8 mouse cellular contexts compared by ENCODE assay signal in the genomic region with DNA sequence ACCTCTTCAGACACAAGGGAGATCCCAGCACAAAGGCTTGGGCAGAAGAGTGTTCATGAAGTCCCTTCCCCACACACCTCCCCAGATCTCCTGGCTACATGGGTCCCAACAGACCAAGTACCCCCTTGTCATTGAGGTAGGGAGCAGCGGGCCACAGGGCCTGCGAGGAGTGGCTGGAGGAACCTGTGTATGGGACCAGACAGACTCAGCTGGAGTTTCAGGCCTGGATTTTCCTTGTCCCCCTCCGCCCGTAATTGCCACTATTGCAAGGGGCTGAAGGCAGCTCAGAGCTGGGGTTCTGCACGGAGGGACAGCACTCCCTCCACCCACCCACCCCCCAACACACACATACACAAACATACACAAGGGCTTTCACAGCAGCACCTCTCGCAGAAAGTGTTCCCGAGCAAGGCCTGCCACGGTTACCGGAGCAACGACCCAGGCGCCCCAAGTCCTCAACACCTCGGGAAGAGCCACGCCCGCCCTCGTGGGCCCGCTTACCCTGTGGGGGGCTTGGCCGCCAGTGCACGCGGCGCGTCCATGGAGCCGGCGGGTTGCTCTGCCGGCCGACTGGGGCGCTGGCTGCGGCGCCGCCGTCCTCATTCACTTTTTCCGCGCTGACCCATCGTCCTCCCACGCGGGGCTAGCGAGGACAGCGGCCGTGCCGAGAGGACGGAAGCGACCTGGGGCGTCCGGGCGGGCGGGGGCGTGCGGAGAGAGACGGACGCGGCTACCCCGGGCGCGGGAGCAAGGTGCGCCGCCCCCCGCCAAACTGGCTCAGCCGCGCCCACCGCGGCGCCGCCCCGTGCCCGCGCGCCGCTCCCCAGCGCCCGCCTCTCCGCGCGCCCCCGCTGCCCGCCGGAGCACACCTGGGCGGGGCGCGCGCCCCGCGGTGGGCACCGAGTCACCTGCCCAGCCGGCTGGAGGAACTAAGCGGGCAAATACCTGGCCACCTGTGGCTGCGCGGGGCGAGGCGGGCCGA. TPM values are rescaled to one million over a fixed set of nuclear protein-coding genes. Genes with fewer than 3 reads are reported as not detected.
DNase-seq lines count a peak whose midpoint lies in the region; ATAC-seq lines count a peak whose summit lies in the region.

Cobl (minus strand) TSS at position 780 of the 982 bp plus-strand sequence.

- no peaks in the 10 kb centered on the region for H3K9me3 ChIP-seq in embryonic facial prominence, embryonic 11.5 days (replicated peaks; ENCODE audit: control insufficient read depth, low read length)
- no peaks in the 10 kb centered on the region for H3K9me3 ChIP-seq in heart, embryonic 16.5 days (replicated peaks; ENCODE audit: control insufficient read depth, low read length)
- no peaks in the 10 kb centered on the region for H3K9me3 ChIP-seq in lung, embryonic 16.5 days (ENCODE audit: control insufficient read depth, low read length)

- H3K9ac ChIP-seq in embryonic facial prominence, embryonic 11.5 days (replicated peaks; ENCODE audit: low read length), result peak within 1 kb of the TSS; percentile 69
- peak within 1 kb of the TSS; percentile 84 for H3K9ac ChIP-seq in heart, embryonic 16.5 days (ENCODE audit: low read length)
- peak within 1 kb of the TSS; percentile 77 for H3K9ac ChIP-seq in lung, embryonic 16.5 days (ENCODE audit: low read length)

- peaks cover 14% of the 10 kb centered on the region for H3K27me3 ChIP-seq in embryonic facial prominence, embryonic 11.5 days (ENCODE audit: control insufficient read depth, insufficient read depth, low read length)
- H3K27me3 ChIP-seq in heart, embryonic 16.5 days (ENCODE audit: control insufficient read depth, insufficient read depth, low read length), result peaks cover 6% of the 10 kb centered on the region; the same call in 1 of the 2 replicates
- H3K27me3 ChIP-seq in lung, embryonic 16.5 days (ENCODE audit: control insufficient read depth, insufficient read depth, low read depth, low read length), result peaks cover 6% of the 10 kb centered on the region; the same call in 1 of the 2 replicates

- peak; percentile 66 for ATAC-seq in embryonic facial prominence, embryonic 11.5 days (replicated peaks; ENCODE audit: insufficient number of reproducible peaks, low FRiP score, low TSS enrichment, low read depth)
- ATAC-seq in heart, embryonic 16.5 days (replicated peaks; ENCODE audit: extremely low read depth, insufficient read depth, low FRiP score), result peak; percentile 71
- ATAC-seq in lung, embryonic 16.5 days (ENCODE audit: low read depth), result peak; percentile 87

- under 1% methylated on average over 82 of the region's 89 CpGs for WGBS in embryonic facial prominence, embryonic 11.5 days
- under 1% methylated on average over 64 of the region's 89 CpGs for WGBS in heart, embryonic 16.5 days
- WGBS in lung, embryonic 16.5 days, result under 1% methylated on average over 72 of the region's 89 CpGs

- H3K27ac ChIP-seq in embryonic facial prominence, embryonic 11.5 days (replicated peaks; ENCODE audit: low read depth, low read length), result no peak within 1 kb of the TSS
- H3K27ac ChIP-seq in heart, embryonic 16.5 days (ENCODE audit: low read length), result no peak within 1 kb of the TSS
- peak within 1 kb of the TSS; percentile 80 for H3K27ac ChIP-seq in lung, embryonic 16.5 days (ENCODE audit: low read length)

- peak within 1 kb of the TSS; percentile 63 for H3K4me3 ChIP-seq in embryonic facial prominence, embryonic 11.5 days (ENCODE audit: low read depth, low read length)
- peak within 1 kb of the TSS; percentile 79 for H3K4me3 ChIP-seq in heart, embryonic 16.5 days (ENCODE audit: low read length)
- H3K4me3 ChIP-seq in lung, embryonic 16.5 days (ENCODE audit: low read length), result peak within 1 kb of the TSS; percentile 73

- peak within 1 kb of the TSS; percentile 98 for H3K4me2 ChIP-seq in embryonic facial prominence, embryonic 11.5 days (ENCODE audit: low read depth, low read length)
- H3K4me2 ChIP-seq in heart, embryonic 16.5 days (ENCODE audit: low read depth, low read length), result peak within 1 kb of the TSS; percentile 92
- H3K4me2 ChIP-seq in lung, embryonic 16.5 days (ENCODE audit: low read depth, low read length), result peak within 1 kb of the TSS; percentile 92

- H3K36me3 ChIP-seq in embryonic facial prominence, embryonic 11.5 days (replicated peaks; ENCODE audit: control insufficient read depth, insufficient read depth, low read depth, low read length), result no peaks in the 10 kb centered on the region
- H3K36me3 ChIP-seq in heart, embryonic 16.5 days (ENCODE audit: control insufficient read depth, insufficient read depth), result no peaks in the 10 kb centered on the region
- H3K36me3 ChIP-seq in lung, embryonic 16.5 days (ENCODE audit: control insufficient read depth, insufficient read depth, low read length), result no peaks in the 10 kb centered on the region

- H3K4me1 ChIP-seq in embryonic facial prominence, embryonic 11.5 days (ENCODE audit: control insufficient read depth, insufficient read depth, low read length), result 0 out of 2 replicates have a peak, but pooled peaks cover 3% of the 10 kb centered on the region
- H3K4me1 ChIP-seq in heart, embryonic 16.5 days (ENCODE audit: control insufficient read depth, insufficient read depth, low read length), result peaks cover 6% of the 10 kb centered on the region
- 0 out of 2 replicates have a peak, but pooled peaks cover 7% of the 10 kb centered on the region for H3K4me1 ChIP-seq in lung, embryonic 16.5 days (replicated peaks; ENCODE audit: control insufficient read depth, insufficient read depth, low read length)

- DNase-seq in layer of hippocampus, postnatal 10 days (ENCODE audit: low spot score in 2 of 2), result peak in 1 of 2 experiments; percentile 36
- DNase-seq in layer of hippocampus, adult 9-10 months (ENCODE audit: low spot score), result no peak
- peak; percentile 55 for DNase-seq in embryonic facial prominence, embryonic 11.5 days (ENCODE audit: low spot score)
- peak; percentile 53 to 85 for DNase-seq in kidney, postnatal 25 days
- DNase-seq in right cerebral cortex, postnatal 25 days, result peak; percentile 56
- no peak for DNase-seq in c-Kit-positive CD71-positive TER-119-positive erythroid progenitor cells, embryonic 14.5 days (ENCODE audit: low spot score)

RNA-seq across cellular contexts. Expression of gene Cobl, which starts in this region (rescaled TPM):
- total RNA-seq in layer of hippocampus, postnatal 10 days (2021), result 10 to 100 TPM; 15.9 to 17.4 TPM
- 3.6 and 3.8 TPM in 2 replicates for polyA plus RNA-seq in embryonic facial prominence, embryonic 11.5 days (2014; fragmentation: Nextera tagmentation; extraction: Ambion mirVana)
- 43.0 and 45.4 TPM in 2 replicates for polyA plus RNA-seq in heart, embryonic 16.5 days (2015; fragmentation: Nextera tagmentation; extraction: Ambion mirVana)
- polyA plus RNA-seq in lung, embryonic 16.5 days (2015; fragmentation: Nextera tagmentation; extraction: Ambion mirVana), result 12.4 and 12.6 TPM in 2 replicates

Comparison
In these comparisons a context has a peak if more than half of its experiments do, and no peak if none do; other contexts are left out.
1. DNase-seq: peak in embryonic facial prominence, embryonic 11.5 days (single experiment), kidney, postnatal 25 days (2 of 2) and right cerebral cortex, postnatal 25 days (single experiment); none in layer of hippocampus, adult 9-10 months (single experiment) and c-Kit-positive CD71-positive TER-119-positive erythroid progenitor cells, embryonic 14.5 days (single experiment).
2. Peak in every context shown above with its lines, with median percentiles within 50 percentile points of each other: ATAC-seq, H3K4me2 ChIP-seq, H3K4me3 ChIP-seq and H3K9ac ChIP-seq.